Mouse (Mus musculus) lung, postnatal 0 days (tissue): ENCODE measurements around the gene Aff2. TPM values are rescaled to one million over a fixed set of nuclear protein-coding genes. Genes with fewer than 3 reads are reported as not detected.

Source experiments
- ATAC-seq: fragments of 200-750 bp; cut with Nextera tagmentation; 2 replicates; pipeline ENCODE4 v1.8.0; 2017; ENCODE audit warnings: moderate library complexity
- DNase-seq: peaks from one replicate; pipeline ENCODE4 v3.0.0-alpha.2; 2016; ENCODE audit warnings: low spot score
- H3K27ac ChIP-seq: fragments of 300-500 bp; sonication (generic); 2 replicates; pipeline ENCODE4 v1.5.1; 2014; ENCODE audit warnings: antibody characterized with exemption, mild to moderate bottlenecking, low read length, mixed read lengths
- H3K27me3 ChIP-seq: fragments of 300-500 bp; sonication (generic); replicated peaks from 2 replicates; pipeline ENCODE4 v1.6.1; 2014; ENCODE audit warnings: low read length, mixed read lengths; ENCODE audit not compliant: insufficient read depth
- H3K36me3 ChIP-seq: fragments of 300-500 bp; sonication (generic); 2 replicates; pipeline ENCODE4 v1.6.1; 2014; ENCODE audit warnings: low read length, mixed read lengths; ENCODE audit not compliant: insufficient read depth
- H3K4me1 ChIP-seq: fragments of 300-500 bp; sonication (generic); 2 replicates; pipeline ENCODE4 v1.6.1; 2014; ENCODE audit warnings: antibody characterized with exemption, low read depth, low read length, mixed read lengths; ENCODE audit not compliant: insufficient read depth
- H3K4me2 ChIP-seq: fragments of 300-500 bp; sonication (generic); replicated peaks from 2 replicates; pipeline ENCODE4 v1.6.1; 2014; ENCODE audit warnings: low read depth, mild to moderate bottlenecking, low read length, moderate library complexity, mixed read lengths
- H3K4me3 ChIP-seq: fragments of 300-500 bp; sonication (generic); 2 replicates; pipeline ENCODE4 v1.5.1; 2014; ENCODE audit warnings: low read depth, low read length
- H3K9ac ChIP-seq: fragments of 300-500 bp; sonication (generic); replicated peaks from 2 replicates; pipeline ENCODE4 v1.6.1; 2014; ENCODE audit warnings: low read depth, mild to moderate bottlenecking
- H3K9me3 ChIP-seq: fragments of 300-500 bp; sonication (generic); 2 replicates; pipeline ENCODE4 v1.6.1; 2016; ENCODE audit warnings: low read length, mixed read lengths
- CTCF ChIP-seq: IDR thresholded peaks from 2 replicates; pipeline ENCODE4 v1.5.1; 2016; ENCODE audit warnings: antibody characterized with exemption, mild to moderate bottlenecking
- EP300 ChIP-seq: IDR thresholded peaks from 2 replicates; pipeline ENCODE4 v1.6.1; 2016; ENCODE audit warnings: antibody characterized with exemption, mild to moderate bottlenecking, control low read depth
- WGBS: fragments of 180-500 bp; shearing (Covaris S2); extraction: QIAGEN DNeasy Blood & Tissue Kit; methylation state at CpG from one replicate; pipeline ENCODE4 v1.1.7; 2014; 5-methylcytosine and 5-hydroxymethylcytosine counted together
- polyA plus RNA-seq: library from polyadenylated mRNA; unstranded; fragments of >200 nt; fragmentation: Nextera tagmentation; extraction: Ambion mirVana; gene quantifications from 2 replicates; pipeline ENCODE4 v1.2.1, GENCODE M21; 2015

Gene Aff2
- polyA plus RNA-seq, 1 experiment from 2014 or later, result 1.9 TPM

DNA sequence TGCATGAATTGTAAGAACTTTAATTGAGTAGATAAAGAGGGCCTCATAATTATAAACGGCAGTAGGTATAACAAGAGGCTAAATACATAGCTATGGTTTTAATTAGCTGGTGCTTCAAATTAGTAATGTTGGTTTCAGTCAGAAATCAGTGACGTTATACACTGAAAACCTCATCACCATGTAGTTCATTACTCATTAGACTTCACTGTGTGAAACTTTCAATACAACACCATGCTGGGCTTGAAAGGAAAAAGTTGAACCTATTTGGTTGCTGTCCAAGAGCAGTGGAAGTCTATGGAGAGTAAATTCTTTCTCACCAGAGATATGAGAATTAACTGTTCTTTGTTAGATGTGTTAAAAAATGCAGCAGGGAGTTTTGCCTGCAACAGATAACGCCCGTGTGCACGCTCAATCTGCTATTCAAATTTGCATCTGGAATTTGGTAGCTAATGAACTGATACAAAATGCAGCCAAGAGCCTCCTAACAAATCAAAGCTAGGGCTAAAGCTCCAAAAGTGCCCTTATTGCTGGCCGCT is 158.0 kb downstream of the Aff2 start:
- Histone ChIP-seq H3K27me3 (no peaks in the 10 kb centered on the region), H3K9ac (no peak overlapping the region), H3K4me2 (no peak overlapping the region), H3K9me3 (no peaks in the 10 kb centered on the region), H3K27ac (no peak overlapping the region), H3K36me3 (no peaks in the 10 kb centered on the region), H3K4me1 (no peaks in the 10 kb centered on the region), H3K4me3 (no peak overlapping the region)
- DNase-seq (no peak), ATAC-seq (no peak)
- TF ChIP-seq EP300 (no peak), CTCF (no peak)
- WGBS, result 61% methylated on average over 6 of the region's 6 CpGs

DNA sequence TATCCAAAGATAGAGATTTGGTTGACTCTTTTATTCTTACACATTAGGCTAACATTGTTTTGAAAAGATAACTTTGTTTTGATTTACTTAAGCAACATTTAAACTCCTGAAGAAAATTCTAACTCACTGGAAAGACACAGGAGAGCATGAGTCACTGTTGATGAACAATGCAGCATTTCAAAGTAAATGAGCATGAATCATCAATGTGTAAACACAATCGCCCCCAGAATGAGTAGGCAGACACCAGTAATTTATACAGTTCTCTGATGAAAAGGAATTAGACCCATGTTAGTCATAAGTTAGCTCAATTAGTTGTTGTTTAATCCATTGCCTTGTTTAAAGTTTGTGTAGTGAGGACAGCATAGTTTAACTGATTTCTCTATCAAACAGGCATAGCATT is 180.7 kb downstream of the Aff2 start:
- H3K9me3 ChIP-seq, result no peaks in the 10 kb centered on the region
- H3K4me3 ChIP-seq, result no peak overlapping the region
- no peak overlapping the region for H3K4me2 ChIP-seq
- H3K36me3 ChIP-seq, result no peaks in the 10 kb centered on the region
- TF ChIP-seq EP300 (no peak), CTCF (no peak)
- DNase-seq (no peak), ATAC-seq (no peak)
- no peaks in the 10 kb centered on the region for H3K27me3 ChIP-seq
- no peak overlapping the region for H3K27ac ChIP-seq
- H3K4me1 ChIP-seq, result no peaks in the 10 kb centered on the region
- no peak overlapping the region for H3K9ac ChIP-seq
- 36% methylated on average over 1 of the region's 1 CpGs for WGBS

DNA sequence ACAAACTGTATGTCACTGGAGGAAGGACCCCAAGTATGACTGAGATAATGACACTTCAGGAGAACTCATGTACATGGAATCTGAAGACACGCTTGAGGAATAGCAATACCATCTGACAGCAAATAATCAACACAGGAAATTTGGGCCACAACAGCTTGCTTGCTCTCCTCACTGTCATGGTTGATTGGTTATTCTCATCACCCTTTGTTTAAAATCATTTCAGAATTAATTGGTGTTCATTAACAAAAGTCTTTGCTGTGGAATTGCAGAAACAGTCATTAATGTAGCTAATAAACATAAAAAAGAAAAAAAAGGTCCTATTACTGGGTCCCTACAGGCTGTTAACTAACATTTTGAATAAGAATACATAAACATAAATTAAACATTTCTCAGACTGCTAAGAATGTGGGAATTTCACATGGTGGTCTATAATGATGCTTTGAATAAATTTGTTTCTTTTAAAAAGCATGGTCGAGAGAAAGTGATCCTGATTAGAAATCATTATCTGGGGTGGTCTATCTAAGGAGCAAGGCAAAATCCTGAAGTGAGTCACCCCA is 219.9 kb downstream of the Aff2 start:
- TF ChIP-seq EP300 (no peak), CTCF (no peak)
- Histone ChIP-seq H3K27me3 (no peaks in the 10 kb centered on the region), H3K27ac (no peak overlapping the region), H3K4me1 (no peaks in the 10 kb centered on the region), H3K9ac (no peak overlapping the region), H3K4me2 (no peak overlapping the region), H3K4me3 (no peak overlapping the region), H3K9me3 (no peaks in the 10 kb centered on the region), H3K36me3 (no peaks in the 10 kb centered on the region)
- no peak for DNase-seq
- no peak for ATAC-seq
- 80% methylated on average over 2 of the region's 2 CpGs for WGBS

DNA sequence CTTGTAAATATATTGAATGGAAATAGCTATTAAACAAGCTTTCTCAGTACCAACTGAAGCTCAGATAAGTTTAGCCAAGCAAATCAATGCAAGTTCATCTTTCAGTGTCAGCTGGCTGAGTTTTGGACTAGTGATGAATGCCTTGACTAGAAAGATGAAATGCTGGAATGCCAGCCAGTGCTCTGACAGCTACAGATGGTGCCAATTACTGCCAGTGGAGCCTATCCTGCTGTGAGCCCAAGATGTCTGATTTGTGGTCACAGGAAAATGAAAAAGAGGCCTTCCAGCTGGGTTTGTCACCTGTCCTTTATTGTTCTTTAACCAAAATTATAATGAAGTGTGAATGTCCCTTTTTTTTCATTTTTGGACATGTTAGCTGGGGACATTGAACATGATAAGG is 248.7 kb downstream of the Aff2 start:
- no peaks in the 10 kb centered on the region for H3K9me3 ChIP-seq
- no peak for ATAC-seq
- H3K27me3 ChIP-seq, result no peaks in the 10 kb centered on the region
- no peak overlapping the region for H3K4me2 ChIP-seq
- H3K4me3 ChIP-seq, result no peak overlapping the region
- H3K36me3 ChIP-seq, result no peaks in the 10 kb centered on the region
- H3K4me1 ChIP-seq, result no peaks in the 10 kb centered on the region
- H3K27ac ChIP-seq, result no peak overlapping the region
- DNase-seq, result no peak
- no peak overlapping the region for H3K9ac ChIP-seq
- TF ChIP-seq CTCF, result no peak
- no peak for TF ChIP-seq EP300

DNA sequence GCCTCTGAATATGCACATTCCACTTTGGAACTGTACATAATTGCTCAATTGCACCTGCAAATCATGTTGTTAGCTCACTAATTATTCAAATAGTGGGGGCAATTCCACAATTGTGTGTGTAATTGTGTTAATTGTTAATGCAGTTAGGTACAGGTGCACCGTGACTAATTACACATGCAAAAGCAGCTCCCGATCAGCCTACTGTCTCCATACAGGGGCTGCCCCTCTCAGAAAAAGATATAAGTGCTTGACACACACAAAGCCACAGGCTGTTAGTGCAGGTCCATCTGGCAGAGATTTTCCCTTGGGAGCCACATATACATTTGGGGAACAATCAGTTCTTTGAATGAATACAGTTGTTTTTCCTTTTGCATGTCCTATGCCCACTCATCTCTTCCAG is 302.9 kb downstream of the Aff2 start:
- Histone ChIP-seq H3K9ac (no peak overlapping the region), H3K4me1 (no peaks in the 10 kb centered on the region), H3K4me3 (no peak overlapping the region), H3K27me3 (no peaks in the 10 kb centered on the region), H3K27ac (no peak overlapping the region), H3K9me3 (no peaks in the 10 kb centered on the region), H3K36me3 (no peaks in the 10 kb centered on the region), H3K4me2 (no peak overlapping the region)
- 82% methylated on average over 2 of the region's 2 CpGs for WGBS
- no peak for DNase-seq
- TF ChIP-seq CTCF, result no peak
- no peak for TF ChIP-seq EP300
- ATAC-seq, result no peak

DNA sequence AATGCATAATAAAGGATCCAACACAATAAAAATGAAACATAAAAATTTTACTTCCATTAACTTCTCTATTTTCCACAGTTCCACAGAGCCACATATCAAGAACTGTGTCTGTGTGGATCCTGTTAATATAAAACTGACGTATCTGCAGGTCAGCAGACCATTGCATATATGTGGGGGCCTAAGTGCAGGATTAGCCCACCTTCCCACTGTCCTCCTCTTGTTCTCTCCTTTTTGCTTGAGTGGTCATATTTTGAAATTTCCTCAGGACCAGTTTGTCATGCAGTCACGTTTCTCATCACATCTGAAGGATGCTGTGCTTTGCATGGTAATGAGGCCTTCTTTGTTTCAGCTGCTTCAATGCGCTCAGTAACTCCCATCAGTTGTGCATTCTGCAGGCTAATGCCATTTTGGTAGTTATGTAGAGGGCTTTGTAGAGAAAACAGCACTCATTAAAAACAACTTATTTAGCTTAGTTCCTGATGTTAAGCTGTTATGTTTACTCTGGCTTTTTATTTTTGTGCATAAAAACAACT is 306.1 kb downstream of the Aff2 start:
- 72% methylated on average over 3 of the region's 3 CpGs for WGBS
- DNase-seq, result no peak

DNA sequence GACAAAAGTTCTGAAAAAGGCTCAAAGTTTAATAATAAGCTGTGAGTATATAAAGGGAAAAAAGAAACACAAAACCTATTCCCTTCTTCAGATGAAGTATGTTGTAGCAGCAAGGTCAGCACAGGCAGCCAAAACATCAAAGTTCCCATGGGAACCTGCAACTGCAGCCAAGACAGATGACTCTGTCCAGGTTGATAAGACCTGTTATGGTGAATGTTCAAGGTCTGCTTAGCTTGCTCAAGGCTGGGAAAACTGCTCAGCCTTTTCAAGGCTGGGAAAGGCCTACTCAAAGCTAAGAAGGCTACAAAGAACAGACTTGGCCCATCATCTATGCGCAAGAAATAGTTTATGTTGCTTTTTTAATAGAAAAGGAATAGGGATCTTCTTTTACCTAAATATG is 315.6 kb downstream of the Aff2 start:
- DNase-seq (no peak), ATAC-seq (no peak)
- H3K4me3 ChIP-seq, result no peak overlapping the region
- TF ChIP-seq EP300, result no peak
- no peak for TF ChIP-seq CTCF
- no peak overlapping the region for H3K4me2 ChIP-seq
- 92% methylated on average over 1 of the region's 1 CpGs for WGBS
- no peaks in the 10 kb centered on the region for H3K9me3 ChIP-seq
- no peak overlapping the region for H3K27ac ChIP-seq
- H3K27me3 ChIP-seq, result no peaks in the 10 kb centered on the region
- H3K36me3 ChIP-seq, result no peaks in the 10 kb centered on the region
- no peak overlapping the region for H3K9ac ChIP-seq
- H3K4me1 ChIP-seq, result no peaks in the 10 kb centered on the region

More for the DNA sequence above, 306.1 kb downstream of the Aff2 start:
- no peak for TF ChIP-seq CTCF
- TF ChIP-seq EP300, result no peak
- no peak overlapping the region for H3K4me3 ChIP-seq
- no peaks in the 10 kb centered on the region for H3K9me3 ChIP-seq
- no peaks in the 10 kb centered on the region for H3K36me3 ChIP-seq
- ATAC-seq, result no peak
- H3K9ac ChIP-seq, result no peak overlapping the region
- H3K4me1 ChIP-seq, result no peaks in the 10 kb centered on the region
- H3K27me3 ChIP-seq, result no peaks in the 10 kb centered on the region
- no peak overlapping the region for H3K27ac ChIP-seq
- no peak overlapping the region for H3K4me2 ChIP-seq
